Mouse (Mus musculus) stomach, embryonic 16.5 days (tissue): ENCODE data around the gene Pdzrn3. TPM values are rescaled to one million over a fixed set of nuclear protein-coding genes. Genes with fewer than 3 reads are reported as not detected.

ENCODE experiments used
- ATAC-seq: fragments of 200-750 bp; cut with Nextera tagmentation; 2 replicates; pipeline ENCODE4 v1.8.0; 2017; ENCODE audit warnings: moderate number of reproducible peaks, moderate TSS enrichment; ENCODE audit not compliant: insufficient read depth, low FRiP score
- H3K27ac ChIP-seq: fragments of 300-500 bp; sonication (generic); 2 replicates; pipeline ENCODE4 v1.5.1; 2014; ENCODE audit warnings: low read length
- H3K27me3 ChIP-seq: fragments of 300-500 bp; sonication (generic); 2 replicates; pipeline ENCODE4 v1.6.1; 2014; ENCODE audit warnings: low read length, control low read depth, mixed read lengths; ENCODE audit not compliant: control insufficient read depth, insufficient read depth
- H3K36me3 ChIP-seq: fragments of 300-500 bp; sonication (generic); 2 replicates; pipeline ENCODE4 v1.6.1; 2014; ENCODE audit warnings: low read length; ENCODE audit not compliant: control insufficient read depth, insufficient read depth
- H3K4me1 ChIP-seq: fragments of 300-500 bp; sonication (generic); 2 replicates; pipeline ENCODE4 v1.6.1; 2014; ENCODE audit warnings: low read length, control low read depth, mixed read lengths; ENCODE audit not compliant: control insufficient read depth, insufficient read depth
- H3K4me2 ChIP-seq: fragments of 300-500 bp; sonication (generic); 2 replicates; pipeline ENCODE4 v1.6.1; 2014; ENCODE audit warnings: low read depth, low read length, mixed read lengths
- H3K4me3 ChIP-seq: fragments of 300-500 bp; sonication (generic); replicated peaks from 2 replicates; pipeline ENCODE4 v1.5.1; 2014; ENCODE audit warnings: mild to moderate bottlenecking, low read length
- H3K9ac ChIP-seq: fragments of 300-500 bp; sonication (generic); 2 replicates; pipeline ENCODE4 v1.6.1; 2014; ENCODE audit warnings: low read length
- H3K9me3 ChIP-seq: fragments of 300-500 bp; sonication (generic); replicated peaks from 2 replicates; pipeline ENCODE4 v1.6.1; 2016; ENCODE audit warnings: low read length, control low read depth; ENCODE audit not compliant: control insufficient read depth
- WGBS: fragments of 180-500 bp; shearing (Covaris S2); extraction: QIAGEN DNeasy Blood & Tissue Kit; methylation state at CpG from one replicate; pipeline ENCODE4 v1.1.7; 2014; 5-methylcytosine and 5-hydroxymethylcytosine counted together
- polyA plus RNA-seq: library from polyadenylated mRNA; unstranded; fragments of >200 nt; fragmentation: Nextera tagmentation; extraction: Ambion mirVana; gene quantifications from 2 replicates; pipeline ENCODE4 v1.2.1, GENCODE M21; 2015

The Pdzrn3 gene
- polyA plus RNA-seq, 1 experiment from 2014 or later = 9.1 TPM

DNA sequence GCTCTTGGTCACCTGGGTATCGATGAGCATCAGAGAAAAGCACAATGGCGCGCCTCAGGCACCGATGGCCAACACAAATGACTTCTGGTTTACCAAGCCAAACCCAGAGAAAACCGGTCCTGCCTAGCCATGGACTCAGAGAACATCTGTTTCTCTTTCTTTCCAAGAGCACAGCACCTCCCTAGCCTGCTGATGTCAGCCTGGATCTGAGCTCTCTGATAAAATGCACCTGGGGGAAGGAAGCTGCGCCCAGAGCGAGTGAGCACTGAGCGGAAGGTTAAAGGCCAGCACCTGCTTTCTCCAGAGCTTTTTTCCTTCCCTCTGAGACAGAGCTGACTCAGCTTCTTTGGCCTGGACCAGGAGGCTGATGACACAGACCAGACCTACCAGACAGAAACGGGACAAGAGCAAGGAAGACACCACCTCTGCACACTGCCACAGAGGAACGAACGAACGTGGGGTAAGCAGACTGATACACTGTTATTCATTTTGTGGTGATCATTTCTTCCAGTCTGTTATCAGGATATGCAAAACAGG, 84.6 kb downstream of the Pdzrn3 start:
- WGBS = 40% methylated on average over 12 of the region's 12 CpGs
- H3K27ac ChIP-seq = no peak overlapping the region

DNA sequence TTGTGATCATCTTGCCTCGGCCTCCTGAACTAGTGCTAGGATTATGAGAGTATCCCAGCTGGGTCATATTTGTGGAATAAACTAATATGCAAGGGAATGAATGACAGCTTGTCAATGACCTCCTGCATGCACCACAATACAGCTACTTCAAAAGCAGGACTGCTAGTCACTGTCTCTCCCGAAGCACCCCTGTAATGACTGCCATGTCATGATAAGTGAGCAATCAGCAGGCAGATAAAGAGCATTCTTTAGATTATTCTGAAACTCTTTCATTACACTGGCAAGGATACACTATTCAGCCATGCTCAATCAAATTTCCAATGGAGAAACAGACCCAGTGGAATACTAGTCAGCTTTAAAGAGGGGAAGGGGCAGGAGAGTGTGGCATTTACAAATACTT, 85.8 kb downstream of the Pdzrn3 start:
- 53% methylated on average over 2 of the region's 2 CpGs for WGBS

More for the DNA sequence above, 84.6 kb downstream of the Pdzrn3 start:
- Histone ChIP-seq H3K4me1 (peaks cover 20% of the 10 kb centered on the region), H3K36me3 (no peaks in the 10 kb centered on the region), H3K4me2 (no peak overlapping the region), H3K4me3 (no peak overlapping the region), H3K9ac (no peak overlapping the region), H3K27me3 (no peaks in the 10 kb centered on the region), H3K9me3 (no peaks in the 10 kb centered on the region)
- peak; percentile 68; the same call in 1 of the 2 replicates for ATAC-seq

DNA sequence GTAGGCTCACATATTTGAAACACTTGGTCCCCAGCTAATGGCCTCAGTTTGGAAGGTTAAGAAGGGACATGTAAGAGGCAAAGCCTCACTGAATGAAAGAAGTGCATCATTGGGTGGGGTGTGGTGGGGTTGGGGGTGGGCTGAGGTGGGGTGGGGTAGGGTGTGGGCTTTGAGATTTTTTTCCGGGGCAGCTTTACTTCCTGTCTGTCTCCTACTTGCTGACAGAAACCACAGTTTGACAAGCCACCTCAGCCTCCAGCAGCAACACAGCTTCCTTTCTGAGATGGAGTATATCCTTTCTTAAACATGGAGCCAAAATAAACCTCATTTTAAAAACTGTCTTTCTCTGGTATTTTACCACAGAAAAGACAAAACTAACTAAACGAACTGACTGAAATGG, 87.5 kb downstream of the Pdzrn3 start:
- Histone ChIP-seq H3K4me1 (peaks cover 17% of the 10 kb centered on the region), H3K9me3 (no peaks in the 10 kb centered on the region), H3K4me3 (no peak overlapping the region), H3K27ac (no peak overlapping the region), H3K9ac (no peak overlapping the region), H3K4me2 (no peak overlapping the region), H3K36me3 (no peaks in the 10 kb centered on the region), H3K27me3 (no peaks in the 10 kb centered on the region)
- WGBS = 22% methylated on average over 2 of the region's 2 CpGs
- ATAC-seq = no peak

More for the DNA sequence above, 85.8 kb downstream of the Pdzrn3 start:
- Histone ChIP-seq H3K4me3 (no peak overlapping the region), H3K4me1 (peaks cover 20% of the 10 kb centered on the region), H3K27ac (no peak overlapping the region), H3K27me3 (no peaks in the 10 kb centered on the region), H3K9ac (no peak overlapping the region), H3K4me2 (no peak overlapping the region), H3K9me3 (no peaks in the 10 kb centered on the region), H3K36me3 (no peaks in the 10 kb centered on the region)
- no peak for ATAC-seq

DNA sequence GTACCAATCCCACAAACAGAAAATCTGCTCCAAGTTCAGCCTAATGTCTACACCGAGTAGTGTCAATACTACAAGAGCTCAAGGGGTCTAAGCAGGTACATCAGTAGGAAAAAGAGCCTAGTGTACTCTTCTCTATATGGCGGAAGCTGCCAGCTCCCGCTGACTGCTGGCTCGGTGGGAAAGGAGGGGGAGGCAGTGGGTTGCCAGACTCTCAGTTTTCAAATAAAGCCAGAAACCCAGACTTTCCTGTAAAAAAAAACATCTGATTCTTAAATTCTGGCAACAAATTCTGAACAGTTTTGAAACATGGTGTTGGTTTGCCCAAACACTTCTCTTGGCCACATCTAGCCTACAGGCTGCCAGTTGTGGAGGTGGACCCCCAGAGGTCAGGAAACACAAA, 88.3 kb downstream of the Pdzrn3 start:
- peaks cover 23% of the 10 kb centered on the region for H3K4me1 ChIP-seq

DNA sequence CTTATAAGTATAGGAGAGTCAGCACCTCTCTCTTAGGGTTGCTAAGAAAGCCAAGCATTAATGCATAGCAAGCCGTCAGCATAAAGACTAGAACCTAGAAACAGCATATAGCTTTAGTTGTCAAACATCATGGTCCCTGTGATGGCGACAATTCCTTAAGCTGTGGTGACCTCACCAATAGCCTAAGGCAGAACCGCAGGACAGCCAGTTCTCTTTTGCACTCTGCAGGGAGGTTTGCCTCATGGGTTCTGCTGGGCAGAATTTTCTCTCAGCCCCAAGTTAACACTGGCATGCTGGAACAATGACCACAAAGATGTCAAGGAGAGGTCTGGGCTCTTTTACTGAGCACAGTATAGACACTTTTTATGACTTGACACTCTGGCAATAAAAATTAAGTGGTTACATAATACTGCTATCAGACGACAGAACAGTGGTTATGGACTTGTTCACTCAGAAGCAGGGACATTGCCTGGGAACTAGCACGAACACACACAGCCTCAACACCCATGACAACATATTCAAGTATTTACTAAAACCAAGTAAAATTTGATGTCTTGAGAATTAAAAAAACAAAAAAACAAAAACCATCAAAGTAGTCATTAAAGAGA, 90.0 kb downstream of the Pdzrn3 start:
- no peak for ATAC-seq

More for the DNA sequence above, 88.3 kb downstream of the Pdzrn3 start:
- ATAC-seq = no peak
- Histone ChIP-seq H3K4me2 (no peak overlapping the region), H3K9me3 (no peaks in the 10 kb centered on the region), H3K9ac (no peak overlapping the region), H3K36me3 (no peaks in the 10 kb centered on the region), H3K27ac (no peak overlapping the region), H3K27me3 (no peaks in the 10 kb centered on the region), H3K4me3 (no peak overlapping the region)
- 74% methylated on average over 4 of the region's 4 CpGs for WGBS

DNA sequence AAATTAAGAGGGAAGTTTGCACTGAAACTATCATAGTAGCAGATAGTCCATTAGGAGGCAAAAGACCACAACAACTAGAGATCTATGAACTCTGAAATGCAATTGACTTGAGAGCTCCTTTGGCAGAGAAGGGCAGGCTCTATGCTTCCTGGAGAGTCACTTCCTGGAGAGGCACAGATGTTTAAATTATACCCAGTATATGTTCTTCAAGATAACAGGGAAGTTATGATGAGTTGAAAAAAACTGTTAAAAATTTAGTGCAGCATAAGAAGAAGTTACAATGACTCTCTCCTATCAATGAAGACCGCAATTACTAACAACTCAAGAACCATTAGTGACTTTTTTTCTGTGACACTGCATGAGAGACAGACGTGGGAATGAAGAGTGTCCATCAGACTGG, 90.6 kb downstream of the Pdzrn3 start:
- Histone ChIP-seq H3K27me3 (no peaks in the 10 kb centered on the region), H3K4me3 (no peak overlapping the region), H3K27ac (no peak overlapping the region), H3K36me3 (no peaks in the 10 kb centered on the region), H3K9ac (no peak overlapping the region), H3K4me2 (no peak overlapping the region), H3K4me1 (peaks cover 35% of the 10 kb centered on the region), H3K9me3 (no peaks in the 10 kb centered on the region)
- 85% methylated on average over 2 of the region's 2 CpGs for WGBS
- ATAC-seq = no peak

More for the DNA sequence above, 90.0 kb downstream of the Pdzrn3 start:
- Histone ChIP-seq H3K9me3 (no peaks in the 10 kb centered on the region), H3K27me3 (no peaks in the 10 kb centered on the region), H3K9ac (no peak overlapping the region), H3K4me2 (no peak overlapping the region), H3K4me1 (peaks cover 33% of the 10 kb centered on the region), H3K36me3 (no peaks in the 10 kb centered on the region), H3K4me3 (no peak overlapping the region), H3K27ac (no peak overlapping the region)
- 77% methylated on average over 5 of the region's 5 CpGs for WGBS

DNA sequence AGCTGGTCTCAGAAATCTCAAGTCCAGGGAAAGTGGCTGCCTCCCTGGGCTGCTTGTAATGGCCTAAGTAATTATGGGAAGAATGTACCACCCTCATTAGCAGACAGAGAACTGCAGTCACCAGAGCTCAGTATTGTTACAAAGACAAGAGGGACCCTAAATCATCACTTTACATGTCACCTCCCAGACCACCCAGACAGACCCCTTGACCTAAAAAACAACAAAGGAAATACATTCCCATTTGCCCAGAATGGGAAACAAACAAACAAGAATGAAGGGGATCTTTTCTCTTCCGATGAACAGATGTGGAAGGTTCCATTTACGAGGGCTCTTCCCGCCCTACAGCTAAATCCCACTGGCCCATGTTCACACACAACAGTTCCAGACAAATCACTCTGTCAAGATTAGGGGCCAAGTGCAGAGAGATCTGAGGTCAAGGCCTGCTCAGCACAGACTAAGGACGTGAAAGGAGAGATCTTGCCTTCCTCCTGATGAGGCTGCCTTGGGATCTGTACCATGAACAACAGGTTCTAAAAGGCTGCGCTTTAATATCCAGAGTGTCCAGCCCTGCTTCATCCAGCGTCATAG, 93.2 kb downstream of the Pdzrn3 start:
- Histone ChIP-seq H3K27me3 (no peaks in the 10 kb centered on the region), H3K4me1 (peaks cover 41% of the 10 kb centered on the region), H3K36me3 (no peaks in the 10 kb centered on the region), H3K27ac (peak overlapping the region; percentile 5), H3K4me3 (no peak overlapping the region), H3K9ac (no peak overlapping the region), H3K4me2 (no peak overlapping the region), H3K9me3 (no peaks in the 10 kb centered on the region)
- 54% methylated on average over 6 of the region's 6 CpGs for WGBS
- ATAC-seq = peak; percentile 30; the same call in 1 of the 2 replicates

DNA sequence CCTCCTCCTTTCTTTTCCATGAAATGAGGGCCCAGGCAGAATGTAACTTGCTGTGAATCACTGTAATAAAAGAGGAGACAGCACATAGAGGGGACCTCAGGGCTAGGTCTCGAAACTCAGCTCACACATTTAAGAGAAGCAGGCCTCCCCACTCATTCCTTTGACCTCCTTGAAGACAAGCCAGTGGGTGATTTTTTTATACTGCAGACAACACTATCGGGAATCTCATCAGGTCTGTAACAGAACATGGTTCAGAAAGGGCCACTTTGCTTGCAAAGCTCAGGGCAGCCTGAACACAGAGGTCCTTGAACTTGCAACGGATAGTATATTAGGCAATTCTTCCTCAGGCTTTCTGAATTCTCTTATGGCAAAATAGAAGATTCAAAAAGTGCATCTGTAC, 93.8 kb downstream of the Pdzrn3 start:
- Histone ChIP-seq H3K36me3 (no peaks in the 10 kb centered on the region), H3K4me1 (peaks cover 44% of the 10 kb centered on the region), H3K27me3 (no peaks in the 10 kb centered on the region), H3K4me2 (no peak overlapping the region), H3K27ac (peak overlapping the region; percentile 5), H3K9me3 (no peaks in the 10 kb centered on the region), H3K9ac (no peak overlapping the region), H3K4me3 (no peak overlapping the region)
- 55% methylated on average over 3 of the region's 3 CpGs for WGBS
- no peak for ATAC-seq

DNA sequence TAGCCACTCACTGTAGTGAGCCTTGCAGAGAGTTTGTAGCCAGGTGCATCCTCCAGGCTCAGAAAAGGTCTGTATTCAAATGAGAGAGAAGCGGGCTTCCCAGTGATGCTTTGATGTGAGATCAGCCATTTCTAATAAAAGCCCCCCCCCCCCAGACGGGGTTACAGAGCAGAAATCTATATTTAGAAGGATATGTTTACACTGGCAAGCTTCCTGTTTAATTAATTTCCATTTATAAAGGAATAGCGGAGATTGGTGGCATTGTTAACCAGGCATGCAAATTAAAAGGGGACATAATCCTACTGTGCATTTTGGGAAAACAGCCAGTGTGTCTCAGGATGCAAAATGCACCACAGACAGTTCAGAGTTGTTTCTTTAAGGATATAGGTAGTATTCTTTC, 96.1 kb downstream of the Pdzrn3 start:
- Histone ChIP-seq H3K9me3 (no peaks in the 10 kb centered on the region), H3K9ac (no peak overlapping the region), H3K4me2 (no peak overlapping the region), H3K27ac (no peak overlapping the region), H3K4me3 (no peak overlapping the region), H3K27me3 (no peaks in the 10 kb centered on the region), H3K4me1 (peaks cover 56% of the 10 kb centered on the region), H3K36me3 (no peaks in the 10 kb centered on the region)
- no peak for ATAC-seq
- WGBS = 49% methylated on average over 3 of the region's 3 CpGs
